Mouse (Mus musculus) liver, embryonic 15.5 days (tissue): ENCODE measurements around the gene Abhd4. TPM values are rescaled to one million over a fixed set of nuclear protein-coding genes. Genes with fewer than 3 reads are reported as not detected.

Experiments used
- ATAC-seq: fragments of 200-750 bp; cut with Nextera tagmentation; 2 replicates; pipeline ENCODE4 v1.8.0; 2017; ENCODE audit warnings: moderate number of reproducible peaks, mild to moderate bottlenecking, moderate library complexity; ENCODE audit not compliant: insufficient read depth
- H3K27ac ChIP-seq: fragments of 300-500 bp; sonication (generic); replicated peaks from 2 replicates; pipeline ENCODE4 v1.5.1; 2015; ENCODE audit warnings: mild to moderate bottlenecking, inconsistent platforms
- H3K27me3 ChIP-seq: fragments of 300-500 bp; sonication (generic); 2 replicates; pipeline ENCODE4 v1.6.1; 2015; ENCODE audit warnings: mild to moderate bottlenecking, inconsistent platforms
- H3K36me3 ChIP-seq: fragments of 300-500 bp; sonication (generic); replicated peaks from 2 replicates; pipeline ENCODE4 v1.6.1; 2015; ENCODE audit warnings: moderate library complexity, mild to moderate bottlenecking, inconsistent platforms
- H3K4me1 ChIP-seq: fragments of 300-500 bp; sonication (generic); replicated peaks from 2 replicates; pipeline ENCODE4 v1.6.1; 2015; ENCODE audit warnings: inconsistent platforms
- H3K4me2 ChIP-seq: fragments of 300-500 bp; sonication (generic); 2 replicates; pipeline ENCODE4 v1.6.1; 2015; ENCODE audit warnings: moderate library complexity, mild to moderate bottlenecking, inconsistent platforms
- H3K4me3 ChIP-seq: fragments of 300-500 bp; sonication (generic); replicated peaks from 2 replicates; pipeline ENCODE4 v1.5.1; 2015; ENCODE audit warnings: mild to moderate bottlenecking, inconsistent platforms
- H3K9ac ChIP-seq: fragments of 300-500 bp; sonication (generic); 2 replicates; pipeline ENCODE4 v1.6.1; 2015; ENCODE audit warnings: moderate library complexity, mild to moderate bottlenecking, inconsistent platforms
- H3K9me3 ChIP-seq: fragments of 300-500 bp; sonication (generic); replicated peaks from 2 replicates; pipeline ENCODE4 v1.6.1; 2016; ENCODE audit warnings: inconsistent platforms
- WGBS: fragments of 180-500 bp; shearing (Covaris S2); methylation state at CpG from one replicate; pipeline ENCODE4 v1.1.7; 2015; ENCODE audit warnings: mixed read lengths; ENCODE audit not compliant: insufficient replicate concordance; 5-methylcytosine and 5-hydroxymethylcytosine counted together
- polyA plus RNA-seq: library from polyadenylated mRNA; unstranded; fragments of >200 nt; fragmentation: Nextera tagmentation; extraction: Ambion mirVana; gene quantifications from 2 replicates; pipeline ENCODE4 v1.2.1, GENCODE M21; 2015

Gene Abhd4
- polyA plus RNA-seq, 1 experiment from 2014 or later, result 19.0 TPM

DNA sequence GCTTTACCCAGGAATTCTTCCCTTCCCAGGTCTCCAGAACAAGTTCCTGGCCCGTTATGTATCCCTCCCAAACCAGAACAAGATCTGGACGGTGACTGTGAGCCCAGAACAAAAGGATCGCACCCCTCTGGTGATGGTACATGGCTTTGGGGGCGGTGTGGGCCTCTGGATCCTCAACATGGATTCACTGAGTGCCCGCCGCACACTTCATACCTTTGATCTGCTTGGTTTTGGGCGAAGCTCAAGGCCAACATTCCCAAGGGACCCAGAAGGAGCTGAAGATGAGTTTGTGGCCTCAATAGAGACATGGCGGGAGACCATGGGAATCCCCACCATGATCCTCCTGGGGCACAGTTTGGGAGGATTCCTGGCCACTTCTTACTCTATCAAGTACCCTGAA, 8.6 kb downstream of the Abhd4 start:
- Histone ChIP-seq H3K4me1 (peaks cover 31% of the 10 kb centered on the region), H3K27me3 (no peaks in the 10 kb centered on the region), H3K9me3 (no peaks in the 10 kb centered on the region), H3K9ac (no peak overlapping the region), H3K27ac (no peak overlapping the region), H3K4me2 (no peak overlapping the region), H3K4me3 (no peak overlapping the region), H3K36me3 (no peaks in the 10 kb centered on the region; the same call in 1 of the 2 replicates)
- 74% methylated on average over 8 of the region's 8 CpGs for WGBS
- ATAC-seq, result no peak

DNA sequence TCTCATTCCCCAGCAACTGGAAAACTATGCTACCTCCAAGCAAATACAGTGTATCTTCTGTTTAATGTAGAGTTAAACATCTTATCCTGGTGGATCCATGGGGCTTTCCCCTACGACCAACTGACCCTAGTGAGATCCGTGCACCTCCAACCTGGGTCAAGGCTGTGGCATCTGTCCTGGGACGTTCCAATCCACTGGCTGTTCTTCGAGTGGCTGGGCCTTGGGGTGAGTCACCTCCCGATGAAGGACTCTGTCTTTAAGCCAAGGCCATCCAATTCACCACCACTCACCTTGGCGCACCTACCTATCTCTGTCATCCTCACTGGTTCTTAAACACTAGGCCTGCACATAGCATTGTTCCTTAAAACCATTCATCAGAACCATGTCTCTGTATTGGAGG, 9.1 kb downstream of the Abhd4 start:
- no peaks in the 10 kb centered on the region for H3K27me3 ChIP-seq
- no peaks in the 10 kb centered on the region for H3K9me3 ChIP-seq
- no peak overlapping the region for H3K4me3 ChIP-seq
- peaks cover 26% of the 10 kb centered on the region for H3K4me1 ChIP-seq
- 78% methylated on average over 6 of the region's 6 CpGs for WGBS
- H3K27ac ChIP-seq, result no peak overlapping the region
- peaks cover 1% of the 10 kb centered on the region; the same call in 1 of the 2 replicates for H3K36me3 ChIP-seq
- ATAC-seq, result no peak
- no peak overlapping the region for H3K4me2 ChIP-seq
- H3K9ac ChIP-seq, result no peak overlapping the region

DNA sequence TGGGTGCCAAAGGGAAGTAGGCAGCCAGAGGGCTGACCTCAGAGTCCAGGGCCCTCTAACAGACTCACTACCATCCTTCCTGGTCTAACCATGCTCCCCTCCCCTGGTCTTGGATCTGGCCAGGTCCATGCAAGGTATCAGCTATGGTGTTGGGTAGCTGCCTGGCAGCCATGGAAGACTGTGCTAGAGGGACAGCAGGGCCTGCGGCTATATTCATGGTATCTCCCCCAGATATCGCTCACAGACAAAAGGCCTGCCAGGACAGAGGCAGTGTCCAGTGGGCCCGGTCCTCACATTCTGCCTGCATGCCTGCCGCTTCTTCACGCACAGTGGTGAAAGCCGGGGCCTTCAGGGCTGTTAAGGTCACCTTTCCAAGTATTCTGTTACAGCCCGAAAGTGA, 10.2 kb downstream of the Abhd4 start:
- ATAC-seq, result no peak
- no peak overlapping the region for H3K9ac ChIP-seq
- H3K9me3 ChIP-seq, result no peaks in the 10 kb centered on the region
- no peak overlapping the region for H3K4me2 ChIP-seq
- no peak overlapping the region for H3K27ac ChIP-seq
- H3K4me1 ChIP-seq, result peaks cover 15% of the 10 kb centered on the region
- 82% methylated on average over 7 of the region's 7 CpGs for WGBS
- no peak overlapping the region for H3K4me3 ChIP-seq
- peaks cover 3% of the 10 kb centered on the region; the same call in 1 of the 2 replicates for H3K36me3 ChIP-seq
- H3K27me3 ChIP-seq, result no peaks in the 10 kb centered on the region

DNA sequence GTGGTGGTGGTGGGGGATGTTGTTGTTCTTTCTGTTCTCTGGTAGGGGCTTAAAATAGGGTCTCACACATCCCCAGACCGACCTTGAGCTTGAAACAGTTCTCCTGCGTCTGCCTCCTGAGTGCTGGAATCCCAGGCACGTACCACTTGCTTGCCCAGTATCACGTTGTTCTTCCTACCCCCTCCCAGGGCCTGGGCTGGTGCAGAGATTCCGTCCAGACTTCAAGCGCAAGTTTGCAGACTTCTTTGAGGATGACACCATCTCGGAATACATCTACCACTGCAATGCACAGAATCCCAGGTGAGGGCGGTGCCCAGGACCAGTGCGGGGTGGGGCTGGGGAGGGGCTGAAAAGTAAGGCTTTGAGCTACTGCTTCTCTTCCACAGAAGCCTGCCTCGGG, 11.1 kb downstream of the Abhd4 start:
- 69% methylated on average over 10 of the region's 10 CpGs for WGBS

DNA sequence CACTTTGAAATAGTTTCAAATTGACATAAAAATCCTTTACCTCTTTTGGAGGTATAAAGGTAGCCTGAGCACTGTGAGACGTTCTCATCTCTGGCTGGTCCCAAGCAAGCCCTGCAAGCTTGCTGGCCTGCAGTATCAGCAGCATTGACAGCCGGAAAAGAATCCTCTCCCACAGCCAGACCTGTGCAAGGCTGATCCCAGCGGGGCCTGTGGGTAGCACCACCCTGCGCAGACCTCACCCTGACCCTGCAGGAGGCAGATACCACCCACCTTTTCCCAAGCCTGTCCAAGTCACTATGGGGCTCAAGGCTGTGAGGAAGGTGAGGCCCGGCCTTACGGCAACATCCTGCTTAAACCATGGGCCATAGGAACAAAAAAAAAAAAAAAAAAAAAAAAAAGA, 12.0 kb downstream of the Abhd4 start:
- 64% methylated on average over 6 of the region's 6 CpGs for WGBS
- Histone ChIP-seq H3K27me3 (no peaks in the 10 kb centered on the region), H3K4me1 (no peaks in the 10 kb centered on the region), H3K4me2 (no peak overlapping the region), H3K27ac (no peak overlapping the region), H3K9ac (no peak overlapping the region), H3K36me3 (peaks cover 3% of the 10 kb centered on the region; the same call in 1 of the 2 replicates), H3K9me3 (no peaks in the 10 kb centered on the region), H3K4me3 (no peak overlapping the region)
- no peak for ATAC-seq

More for the DNA sequence above, 11.1 kb downstream of the Abhd4 start:
- Histone ChIP-seq H3K4me3 (no peak overlapping the region), H3K36me3 (peaks cover 3% of the 10 kb centered on the region; the same call in 1 of the 2 replicates), H3K27ac (no peak overlapping the region), H3K4me2 (no peak overlapping the region), H3K27me3 (no peaks in the 10 kb centered on the region), H3K9ac (no peak overlapping the region), H3K4me1 (peaks cover 6% of the 10 kb centered on the region), H3K9me3 (no peaks in the 10 kb centered on the region)
- no peak for ATAC-seq

DNA sequence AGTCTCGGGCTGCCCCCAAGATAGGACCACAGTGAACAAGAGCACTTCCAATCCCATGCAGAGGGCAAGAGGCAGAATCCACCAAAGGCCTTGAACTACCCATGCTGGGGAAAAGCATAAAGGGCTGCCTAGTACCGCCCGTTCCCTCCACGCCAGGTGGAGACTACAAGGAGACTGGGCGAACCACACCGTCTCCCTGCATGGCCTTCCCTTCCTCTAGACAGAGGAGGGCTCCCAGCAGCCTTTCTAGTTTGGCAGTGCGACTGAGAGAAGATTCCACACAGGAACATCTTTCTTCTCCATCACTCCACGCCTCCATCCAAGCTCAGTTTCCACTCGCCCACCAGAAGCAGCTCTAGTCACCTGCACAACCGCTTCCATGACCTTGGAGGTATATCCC, 14.0 kb downstream of the Abhd4 start:
- Histone ChIP-seq H3K4me3 (no peak overlapping the region), H3K4me2 (no peak overlapping the region), H3K4me1 (no peaks in the 10 kb centered on the region), H3K9me3 (no peaks in the 10 kb centered on the region), H3K27ac (no peak overlapping the region), H3K9ac (no peak overlapping the region), H3K27me3 (no peaks in the 10 kb centered on the region), H3K36me3 (peaks cover 3% of the 10 kb centered on the region; the same call in 1 of the 2 replicates)
- WGBS, result 80% methylated on average over 10 of the region's 10 CpGs
- ATAC-seq, result no peak

DNA sequence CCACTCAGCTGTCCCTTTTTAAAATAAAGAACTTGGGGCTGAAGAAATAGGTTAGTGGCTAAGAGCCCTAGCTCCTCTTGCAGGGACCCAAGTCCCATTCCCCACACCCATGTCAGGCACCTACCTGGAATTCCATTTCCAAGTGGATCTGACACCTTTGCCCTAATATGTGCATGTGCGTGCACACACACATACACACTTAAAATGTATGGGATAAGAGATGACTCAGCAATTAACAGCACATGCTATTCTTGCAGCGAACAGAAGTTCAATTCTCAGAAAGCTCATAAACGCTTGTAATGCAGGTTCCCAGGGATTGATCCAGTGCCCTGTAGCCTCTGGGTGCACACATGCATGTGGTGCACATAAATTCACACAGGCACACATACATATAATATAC, 15.6 kb downstream of the Abhd4 start:
- ATAC-seq, result no peak
- 68% methylated on average over 3 of the region's 3 CpGs for WGBS
- H3K9me3 ChIP-seq, result no peaks in the 10 kb centered on the region
- no peaks in the 10 kb centered on the region for H3K27me3 ChIP-seq
- H3K4me2 ChIP-seq, result no peak overlapping the region
- no peak overlapping the region for H3K4me3 ChIP-seq
- no peak overlapping the region for H3K9ac ChIP-seq
- H3K27ac ChIP-seq, result no peak overlapping the region
- H3K36me3 ChIP-seq, result 0 out of 2 replicates have a peak, but pooled peaks cover 3% of the 10 kb centered on the region
- no peaks in the 10 kb centered on the region for H3K4me1 ChIP-seq

DNA sequence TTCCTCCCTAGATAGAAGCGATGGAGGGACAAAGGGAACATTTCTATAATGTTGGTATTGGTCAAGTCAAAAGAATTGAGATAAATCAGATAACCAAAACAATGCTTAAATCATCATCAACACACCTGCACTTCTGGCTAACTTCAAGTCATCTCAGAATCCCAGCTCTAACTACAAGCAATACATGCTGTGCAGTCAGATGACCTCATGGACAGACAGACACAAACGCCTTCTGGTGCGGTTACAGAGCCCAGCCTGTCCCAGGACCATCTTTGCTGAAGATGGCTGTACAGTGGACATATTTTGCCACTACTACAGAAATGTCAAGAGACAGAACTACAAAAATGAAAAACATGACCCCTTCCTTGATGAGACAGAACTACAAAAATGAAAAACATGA, 16.4 kb downstream of the Abhd4 start:
- WGBS, result 87% methylated on average over 3 of the region's 3 CpGs
- 0 out of 2 replicates have a peak, but pooled peaks cover 3% of the 10 kb centered on the region for H3K36me3 ChIP-seq
- ATAC-seq, result no peak
- no peaks in the 10 kb centered on the region for H3K9me3 ChIP-seq
- no peak overlapping the region for H3K27ac ChIP-seq
- H3K4me1 ChIP-seq, result no peaks in the 10 kb centered on the region
- H3K4me2 ChIP-seq, result no peak overlapping the region
- H3K9ac ChIP-seq, result no peak overlapping the region
- H3K4me3 ChIP-seq, result no peak overlapping the region
- no peaks in the 10 kb centered on the region for H3K27me3 ChIP-seq

DNA sequence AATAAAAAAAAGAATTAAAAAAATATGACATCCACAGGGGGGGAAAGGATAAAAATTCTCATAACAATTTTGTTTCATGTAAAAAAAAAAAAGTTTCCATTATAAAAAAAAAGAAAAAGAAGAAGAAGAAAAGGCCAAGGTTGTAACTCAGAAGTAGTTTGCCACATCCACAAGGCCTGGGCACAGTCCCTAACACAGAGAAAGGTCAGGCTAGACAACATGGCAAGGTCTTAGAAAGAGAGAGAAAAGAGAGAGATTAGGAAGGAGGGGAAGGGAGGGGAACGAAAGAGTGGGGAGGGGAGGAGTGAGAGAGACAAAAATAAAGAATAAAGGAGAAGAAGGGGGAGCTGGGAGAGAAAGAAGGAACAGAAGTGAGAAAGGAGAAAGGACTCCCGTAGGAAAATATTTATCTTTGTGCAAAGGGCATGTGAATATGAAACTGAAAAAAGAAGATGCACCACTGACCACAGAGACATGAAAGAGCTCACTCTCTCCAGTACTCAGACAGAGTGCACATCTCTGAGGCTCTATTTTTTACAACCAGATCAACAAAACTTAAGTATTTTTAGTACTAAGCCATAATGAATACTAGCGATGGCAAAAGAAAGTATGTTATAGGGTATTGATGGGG, 18.1 kb downstream of the Abhd4 start:
- no peaks in the 10 kb centered on the region for H3K27me3 ChIP-seq
- H3K4me3 ChIP-seq, result no peak overlapping the region
- 62% methylated on average over 3 of the region's 3 CpGs for WGBS
- no peak overlapping the region for H3K9ac ChIP-seq
- H3K4me2 ChIP-seq, result no peak overlapping the region
- H3K27ac ChIP-seq, result no peak overlapping the region
- H3K4me1 ChIP-seq, result no peaks in the 10 kb centered on the region
- ATAC-seq, result no peak
- H3K36me3 ChIP-seq, result 0 out of 2 replicates have a peak, but pooled peaks cover 3% of the 10 kb centered on the region
- H3K9me3 ChIP-seq, result no peaks in the 10 kb centered on the region

DNA sequence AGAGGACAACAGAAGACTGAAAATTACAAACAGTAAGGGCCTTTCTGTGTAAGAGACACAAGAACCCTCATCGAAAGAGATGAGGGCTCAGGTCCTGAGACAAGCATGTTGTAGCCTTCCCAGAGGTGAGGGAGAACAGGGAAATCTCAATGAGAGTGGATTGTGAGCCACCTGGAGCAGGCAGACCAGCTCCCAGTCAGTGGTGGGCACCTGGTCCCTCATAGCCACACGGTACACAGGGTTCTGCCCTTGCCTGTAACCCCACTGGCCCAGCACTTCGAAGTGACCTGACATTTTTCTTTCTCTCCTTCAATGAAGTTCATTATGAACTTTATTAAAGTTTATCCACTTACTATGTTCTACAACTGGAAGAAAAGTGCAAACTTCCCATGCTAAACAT, 18.7 kb downstream of the Abhd4 start:
- Histone ChIP-seq H3K4me1 (no peaks in the 10 kb centered on the region), H3K27ac (no peak overlapping the region), H3K9ac (no peak overlapping the region), H3K4me2 (no peak overlapping the region), H3K4me3 (no peak overlapping the region), H3K9me3 (no peaks in the 10 kb centered on the region), H3K27me3 (no peaks in the 10 kb centered on the region), H3K36me3 (0 out of 2 replicates have a peak, but pooled peaks cover 3% of the 10 kb centered on the region)
- no peak for ATAC-seq
- WGBS, result 65% methylated on average over 3 of the region's 3 CpGs

DNA sequence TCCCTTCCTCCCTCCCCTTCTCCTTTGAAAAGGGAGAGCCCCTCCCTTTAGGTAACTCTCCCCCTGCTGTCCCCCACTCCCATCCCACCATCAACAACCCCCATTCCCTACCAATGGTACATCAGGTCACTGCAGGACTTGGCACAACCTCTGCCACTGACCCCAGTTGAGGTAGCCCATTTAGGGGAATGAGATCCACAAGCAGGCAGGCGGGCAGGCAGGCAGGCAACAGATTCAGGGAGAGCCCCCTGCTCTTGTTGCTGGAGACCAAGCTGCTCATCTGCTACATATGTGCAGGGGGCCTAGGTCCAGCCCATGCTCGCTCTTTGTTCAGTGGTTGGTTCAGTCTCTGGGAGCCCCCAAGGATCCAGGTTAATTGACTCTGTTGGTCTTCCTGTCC, 22.5 kb downstream of the Abhd4 start:
- H3K27ac ChIP-seq, result no peak overlapping the region
- no peak for ATAC-seq
- H3K36me3 ChIP-seq, result no peaks in the 10 kb centered on the region
- no peak overlapping the region for H3K4me2 ChIP-seq
- no peaks in the 10 kb centered on the region for H3K4me1 ChIP-seq
- H3K4me3 ChIP-seq, result no peak overlapping the region
- H3K9me3 ChIP-seq, result no peaks in the 10 kb centered on the region
- WGBS, result 67% methylated on average over 2 of the region's 2 CpGs
- no peak overlapping the region for H3K9ac ChIP-seq
- no peaks in the 10 kb centered on the region for H3K27me3 ChIP-seq

DNA sequence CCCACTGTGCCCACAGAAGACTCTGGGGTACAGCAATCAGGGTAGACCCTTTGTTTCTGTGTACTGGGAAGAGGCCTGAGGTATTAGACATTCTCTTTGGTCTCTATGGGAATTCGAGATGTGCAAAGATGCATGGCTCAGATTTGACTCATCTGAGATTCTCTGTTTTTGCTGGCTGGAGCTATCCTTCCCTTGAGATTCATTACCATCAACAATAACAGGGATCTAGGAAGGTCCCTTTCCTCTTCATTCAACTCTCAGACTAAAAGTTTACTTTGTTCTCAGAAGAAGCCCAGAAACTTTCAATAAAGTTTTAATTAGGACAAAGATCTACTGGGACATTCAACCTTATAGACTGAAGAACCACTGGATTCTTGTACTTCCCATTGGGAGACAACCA, 30.9 kb downstream of the Abhd4 start, which contains the start of gene Olfr49:
TSS of gene Olfr49 (minus strand) at position 101 of the 400 bp plus-strand sequence.
- no peaks in the 10 kb centered on the region for H3K36me3 ChIP-seq
- no peak within 1 kb of the TSS for H3K4me2 ChIP-seq
- H3K9ac ChIP-seq, result no peak within 1 kb of the TSS
- ATAC-seq, result no peak
- no peak within 1 kb of the TSS for H3K4me3 ChIP-seq
- no peak within 1 kb of the TSS for H3K27ac ChIP-seq
- 0 out of 2 replicates have a peak, but pooled peaks cover 3% of the 10 kb centered on the region for H3K27me3 ChIP-seq
- no peaks in the 10 kb centered on the region for H3K4me1 ChIP-seq
- 52% methylated on average over 1 of the region's 1 CpGs for WGBS
- H3K9me3 ChIP-seq, result no peaks in the 10 kb centered on the region
